In the genomic region with DNA sequence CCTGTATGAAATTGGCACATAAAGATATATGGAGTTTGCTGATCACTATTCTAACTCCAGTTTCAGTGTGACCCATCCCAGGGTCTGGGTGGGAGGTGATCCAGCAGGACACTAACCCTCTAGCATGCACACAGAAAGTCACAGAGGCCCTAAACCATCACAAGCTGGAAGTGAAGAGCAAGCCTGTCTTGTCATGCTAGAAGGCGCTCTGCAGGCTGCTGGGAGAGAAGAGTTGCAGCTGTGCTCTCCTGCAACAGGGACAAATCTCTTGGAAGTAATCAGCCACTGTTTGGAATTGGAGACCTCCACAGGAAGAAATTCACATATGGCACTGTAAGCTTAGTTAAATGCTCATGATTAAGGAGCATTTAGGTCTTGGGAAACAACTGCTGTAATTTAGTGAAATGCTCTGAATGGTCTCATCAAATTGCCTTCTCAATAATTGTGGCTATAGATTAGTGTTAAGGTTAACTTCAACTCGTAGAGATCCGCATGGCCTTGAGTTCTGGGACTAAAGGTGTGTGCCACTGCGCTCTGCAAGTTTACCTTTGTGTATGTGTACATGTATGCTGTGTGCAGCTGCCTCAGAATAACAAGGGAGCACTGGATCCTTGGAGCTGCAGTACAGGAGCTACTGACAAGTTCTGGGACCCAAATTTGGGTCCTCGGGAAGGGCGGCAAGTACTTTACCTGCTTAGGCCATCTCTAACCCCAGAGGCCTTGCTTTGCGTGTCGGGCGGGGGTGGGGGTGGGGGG, we compare ENCODE assay signal across 12 mouse cellular contexts. TPM values are rescaled to one million over a fixed set of nuclear protein-coding genes. Genes with fewer than 3 reads are reported as not detected.
"Had no signal": no experiment of that assay in that cellular context is flagged by ENCODE, and none has a peak within 500 bp of the region (broad histone marks: within the 10 kb centered on the region; RNA-seq: fewer than 3 reads in every experiment).

No protein-coding gene starts in this region.

- H3K27me3 ChIP-seq: limb, embryonic 13.5 days; midbrain, embryonic 12.5 days had no signal

- H3K4me3 ChIP-seq: limb, embryonic 13.5 days; midbrain, embryonic 12.5 days had no signal

- DNase-seq: kidney, adult 2 months; kidney, postnatal 10 days; left cerebral cortex, postnatal 4 days; lung, adult 18-20 months; spleen, adult 18-20 months; thymus, postnatal 36 days had no signal

- ATAC-seq: intestine, embryonic 16.5 days; midbrain, embryonic 16.5 days had no signal

- H3K4me2 ChIP-seq: limb, embryonic 13.5 days; midbrain, embryonic 12.5 days had no signal

- H3K9ac ChIP-seq: limb, embryonic 13.5 days; liver, embryonic 14.5 days; midbrain, embryonic 12.5 days had no signal

- H3K27ac ChIP-seq: limb, embryonic 13.5 days; liver, embryonic 14.5 days; midbrain, embryonic 12.5 days had no signal

- H3K9me3 ChIP-seq: limb, embryonic 13.5 days; midbrain, embryonic 12.5 days had no signal

RNA-seq across cellular contexts. Expression of gene Nrxn2, which starts 37.9 kb away (rescaled TPM):
- total RNA-seq: megakaryocyte, adult 5-6 weeks had no signal
